Mouse (Mus musculus) spleen, postnatal 10 days (tissue): ENCODE data around the gene Gm8298.
"Not testable (repeated sequence)": the region's sequence is repeated elsewhere in the genome, so short reads cannot be mapped to it uniquely, and the experiment has no call there.

Source experiments
- DNase-seq, 2 experiments: peaks; one replicate each; pipeline ENCODE4 v3.0.0; 2021 to 2022; ENCODE audit warnings: low spot score in 2 of 2

Gm8298 gene

DNA sequence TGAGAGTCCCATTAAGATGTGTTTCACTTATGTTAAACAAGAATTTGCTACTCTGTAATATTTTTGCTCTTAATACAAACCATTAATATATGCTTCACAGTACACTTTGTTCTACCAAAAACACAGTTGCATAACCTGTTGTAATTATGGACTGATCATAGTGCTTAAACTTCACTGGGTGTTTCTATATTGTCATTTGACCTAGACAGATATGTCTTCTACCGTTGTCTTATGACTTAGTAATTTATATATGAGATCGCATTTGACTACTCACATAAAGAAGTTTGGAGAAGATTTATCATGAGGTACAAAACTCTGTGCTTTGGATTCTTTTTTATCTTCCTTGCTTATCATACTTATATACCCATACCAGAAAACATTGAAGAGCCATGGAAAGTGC, at the start of gene Gm8298:
Gm8298 (plus strand) TSS at position 301 of the 400 bp plus-strand sequence.
- no peak for DNase-seq

DNA sequence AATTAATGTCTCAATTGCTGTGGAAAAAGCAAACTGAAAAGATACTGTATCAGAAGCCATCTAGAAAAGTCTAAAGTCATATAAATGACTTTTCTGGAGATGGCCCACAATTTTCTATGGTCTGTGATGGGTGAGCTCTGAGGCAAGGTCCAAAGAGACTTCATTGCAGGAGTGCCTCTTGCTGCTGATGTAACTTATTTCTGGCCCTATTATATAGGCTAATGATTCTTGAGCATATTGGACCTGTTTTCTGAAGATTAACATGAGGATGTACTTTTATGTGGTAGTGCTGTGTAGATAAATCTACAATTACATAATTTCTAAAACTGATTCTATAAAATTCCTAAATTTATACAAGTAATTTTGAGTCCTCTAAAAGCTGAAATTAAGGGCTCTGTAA, 47.7 kb upstream of the Gm8298 start:
- DNase-seq: no peak

DNA sequence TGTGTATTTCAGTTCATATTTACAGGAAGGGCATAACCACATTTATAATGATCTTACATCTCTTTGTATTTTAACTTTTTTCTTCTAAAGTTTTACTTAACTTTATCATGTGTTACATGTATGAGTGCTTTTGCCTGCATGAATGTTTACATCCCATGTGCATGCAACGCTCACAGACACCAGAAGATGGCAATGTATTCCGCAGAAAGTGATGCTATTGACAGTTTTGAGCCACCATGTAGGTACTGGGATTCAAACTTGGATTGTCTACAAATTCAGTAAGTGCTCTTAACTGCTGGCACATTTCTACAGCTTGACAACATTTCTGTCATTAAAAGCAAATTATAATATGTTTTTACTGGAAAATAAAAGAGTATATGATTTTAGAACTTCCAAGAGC, 9.9 kb downstream of the Gm8298 start:
- DNase-seq: peak in 1 of 2 experiments; percentile 26

DNA sequence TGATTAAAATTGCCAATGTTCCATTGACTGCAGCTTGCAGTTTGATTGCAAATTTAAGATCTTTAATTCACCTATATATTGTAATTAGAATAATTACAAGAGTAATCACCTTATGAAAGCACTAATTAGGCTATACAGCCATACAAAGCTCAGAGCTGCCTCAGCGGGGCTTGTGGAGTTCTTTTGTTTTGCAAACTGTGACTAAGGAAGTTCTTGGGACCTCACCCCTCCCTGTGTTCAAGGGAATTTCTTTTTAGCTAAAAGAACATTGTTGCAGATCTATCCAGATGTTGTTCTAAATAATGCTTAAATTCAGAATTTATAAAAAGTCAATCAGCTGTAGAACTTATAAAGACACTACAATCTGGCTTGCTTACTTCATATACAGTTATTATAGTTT, 16.8 kb downstream of the Gm8298 start:
- DNase-seq: not testable (repeated sequence)

DNA sequence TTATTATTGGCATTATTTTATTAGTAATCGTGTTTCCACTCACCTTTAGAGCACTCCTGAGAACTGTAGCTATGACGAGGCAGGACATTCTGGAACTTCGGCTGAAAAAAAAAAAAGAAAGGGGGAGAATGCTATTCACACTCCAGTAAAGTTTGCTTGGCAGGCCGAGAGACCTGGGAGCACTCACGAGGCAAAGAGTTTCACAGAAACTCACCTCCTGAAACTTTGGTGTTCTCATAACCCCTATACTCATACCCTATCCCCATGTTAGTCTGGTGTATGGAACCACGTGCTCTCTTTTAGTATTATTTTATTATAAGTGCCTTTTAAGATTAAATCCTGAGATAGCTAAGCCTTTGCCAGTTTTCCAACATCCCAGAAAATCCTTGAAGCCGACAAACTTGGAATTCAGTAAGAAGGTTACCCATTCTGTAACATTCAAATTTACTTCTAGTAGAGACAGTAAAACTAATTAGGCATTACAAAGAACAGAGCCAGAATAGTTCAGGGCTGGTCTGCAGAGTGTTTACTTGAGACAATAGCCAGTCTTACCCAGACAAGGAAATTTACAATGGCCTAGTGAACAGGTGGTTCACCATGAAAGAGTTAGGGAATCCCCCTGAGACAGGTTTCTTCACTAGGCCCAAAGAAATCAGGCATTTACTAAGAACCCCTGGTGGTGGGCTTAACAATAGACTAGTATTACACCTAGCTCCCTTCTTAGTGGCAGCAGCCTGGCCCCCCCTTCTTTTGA, 19.1 kb downstream of the Gm8298 start:
- not testable (repeated sequence) for DNase-seq

- no peak for DNase-seq
Observed at GRCm38 (mm10) chr3:59893276-59893675, 32.4 kb downstream of the Gm8298 start.

- DNase-seq: no peak
Observed at GRCm38 (mm10) chr3:59924914-59925313, 64.1 kb downstream of the Gm8298 start, which contains the start of gene C130079G13Rik. Gene C130079G13Rik, plus strand, starts transcription at chr3:59925214.
